Mouse (Mus musculus) T-cell, adult 2 months (primary cell): ENCODE results near the gene Msrb3.

Experiments
- DNase-seq: peaks from one replicate; pipeline ENCODE4 v3.0.0; 2022; ENCODE audit warnings: low spot score

The Msrb3 gene

GRCm38 (mm10) chr10:120898785-120899762 is at the start of gene Msrb3:
Gene Msrb3 (minus strand): TSS chr10:120899101.
- no peak for DNase-seq

GRCm38 (mm10) chr10:120948461-120948860 is 49.6 kb upstream of the Msrb3 start:
- DNase-seq = no peak

GRCm38 (mm10) chr10:120947842-120948241 is 48.9 kb upstream of the Msrb3 start:
- DNase-seq = no peak

DNA sequence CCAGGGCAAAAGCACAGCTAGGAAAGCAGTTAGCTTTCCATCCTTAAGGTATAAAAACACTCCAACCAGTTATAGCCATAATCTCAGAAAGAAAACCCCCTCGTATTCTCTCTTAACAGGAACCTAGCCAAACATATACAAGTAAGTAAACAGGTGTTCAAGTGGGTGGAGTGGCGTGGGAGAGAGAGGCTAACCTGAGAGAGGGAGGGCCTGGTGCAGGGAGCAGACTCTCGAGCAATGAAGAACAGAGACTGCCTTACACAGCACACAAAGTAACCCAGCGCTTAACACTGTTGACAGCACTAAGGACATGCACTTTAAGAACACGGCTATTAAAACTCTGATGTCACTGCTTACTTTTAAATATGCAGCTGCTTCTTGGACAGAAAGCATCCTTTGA is 47.9 kb upstream of the Msrb3 start:
- no peak for DNase-seq

GRCm38 (mm10) chr10:120938904-120939208 is 40.0 kb upstream of the Msrb3 start:
- no peak for DNase-seq

DNA sequence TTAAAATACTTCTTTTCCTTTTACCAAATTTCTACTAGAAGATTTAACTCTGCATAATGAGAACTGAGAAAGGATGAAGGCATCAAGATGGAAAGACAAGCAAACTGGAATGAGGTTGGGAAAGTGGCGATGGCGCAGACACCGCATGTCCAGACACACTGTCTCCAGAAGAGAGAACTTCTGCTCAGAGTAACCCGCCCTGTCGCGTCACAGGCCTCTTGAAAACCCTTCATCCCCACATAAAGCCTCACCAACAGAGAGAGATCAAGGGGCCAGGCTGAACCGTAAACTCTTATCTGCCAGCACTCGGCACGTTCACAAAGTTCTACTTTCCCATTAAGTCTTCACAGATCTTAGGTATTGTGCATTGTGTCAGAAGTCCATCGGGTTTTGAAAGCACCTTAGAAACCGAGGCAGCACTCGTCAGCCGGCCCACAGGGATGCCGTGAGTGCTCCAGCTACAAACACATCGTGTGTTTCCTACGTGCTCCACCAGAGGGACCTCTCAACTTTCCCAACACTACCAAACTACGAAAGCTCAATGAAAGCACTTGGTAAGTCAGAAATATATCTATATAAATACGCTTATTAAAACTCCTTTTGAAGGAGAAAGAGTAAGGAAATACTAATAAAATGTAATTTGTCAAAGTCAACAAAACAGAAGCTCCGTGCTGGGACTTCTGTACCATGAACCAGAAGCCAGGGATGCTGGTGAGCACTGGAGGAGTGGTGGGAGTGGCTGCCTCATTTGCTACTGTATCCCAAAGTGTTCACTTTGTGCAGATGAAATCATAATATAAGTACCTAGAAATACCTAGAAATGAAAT is 39.4 kb upstream of the Msrb3 start:
- DNase-seq = peak; percentile 15

GRCm38 (mm10) chr10:120929536-120929935 is 30.6 kb upstream of the Msrb3 start:
- DNase-seq = no peak

DNA sequence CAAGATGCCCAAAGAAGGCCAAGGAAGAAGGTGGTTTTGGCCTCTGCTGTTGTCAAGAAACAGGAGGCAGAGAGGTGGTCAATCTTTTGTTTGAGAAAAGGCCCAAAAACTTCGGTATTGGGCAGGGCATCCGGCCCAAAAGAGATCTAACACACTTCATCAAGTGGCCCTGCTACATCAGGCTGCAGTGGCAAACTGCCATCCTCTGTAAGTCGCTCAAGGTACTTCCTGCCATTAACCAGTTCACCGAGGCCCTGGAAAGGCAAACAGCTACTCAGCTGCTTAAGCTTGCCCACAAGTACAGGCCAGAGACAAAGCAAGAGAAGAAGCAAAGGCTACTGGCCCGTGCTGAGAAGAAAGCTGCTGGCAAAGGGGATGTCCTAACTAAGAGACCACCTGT is 29.3 kb upstream of the Msrb3 start:
- no peak for DNase-seq

DNA sequence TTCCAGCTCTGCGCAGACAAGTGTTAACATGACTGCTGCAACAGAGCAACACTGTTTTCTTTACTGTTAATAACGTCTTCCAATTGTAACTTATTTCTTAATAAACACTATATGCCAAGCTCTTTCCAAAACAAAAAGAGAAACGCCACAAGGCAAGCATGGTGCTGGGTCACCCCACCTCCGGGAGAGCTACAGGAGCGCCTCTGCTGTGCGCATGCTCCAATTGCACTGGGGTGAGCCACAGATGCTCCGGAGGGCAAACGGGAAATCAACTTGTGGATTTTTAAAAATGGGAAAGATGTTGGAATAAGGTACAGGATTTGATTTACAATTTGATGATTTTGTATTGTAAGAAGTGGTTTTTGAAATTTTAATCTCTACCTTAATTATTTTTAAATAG is 27.3 kb upstream of the Msrb3 start:
- no peak for DNase-seq

DNA sequence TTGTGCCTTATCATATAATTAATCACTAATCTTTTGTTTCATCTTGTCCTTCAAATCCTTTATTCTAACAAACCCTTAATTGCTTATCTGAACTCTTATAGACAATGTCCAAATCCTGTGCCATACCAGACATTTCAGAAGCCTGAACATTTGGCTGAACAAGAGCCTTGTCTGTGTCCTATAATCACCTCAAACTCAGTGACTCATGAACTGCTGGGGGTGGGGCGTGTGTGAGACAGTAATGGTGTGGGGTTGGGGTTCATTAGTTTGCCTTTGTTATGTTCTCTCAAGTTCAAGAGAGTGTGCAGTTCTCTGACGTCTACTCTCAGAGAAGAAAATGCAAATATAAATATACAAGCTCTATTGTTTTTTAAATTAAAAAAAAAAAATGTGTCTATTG is 22.6 kb upstream of the Msrb3 start:
- no peak for DNase-seq

GRCm38 (mm10) chr10:120920604-120921003 is 21.7 kb upstream of the Msrb3 start:
- no peak for DNase-seq

GRCm38 (mm10) chr10:120916250-120916649 is 17.3 kb upstream of the Msrb3 start:
- no peak for DNase-seq

DNA sequence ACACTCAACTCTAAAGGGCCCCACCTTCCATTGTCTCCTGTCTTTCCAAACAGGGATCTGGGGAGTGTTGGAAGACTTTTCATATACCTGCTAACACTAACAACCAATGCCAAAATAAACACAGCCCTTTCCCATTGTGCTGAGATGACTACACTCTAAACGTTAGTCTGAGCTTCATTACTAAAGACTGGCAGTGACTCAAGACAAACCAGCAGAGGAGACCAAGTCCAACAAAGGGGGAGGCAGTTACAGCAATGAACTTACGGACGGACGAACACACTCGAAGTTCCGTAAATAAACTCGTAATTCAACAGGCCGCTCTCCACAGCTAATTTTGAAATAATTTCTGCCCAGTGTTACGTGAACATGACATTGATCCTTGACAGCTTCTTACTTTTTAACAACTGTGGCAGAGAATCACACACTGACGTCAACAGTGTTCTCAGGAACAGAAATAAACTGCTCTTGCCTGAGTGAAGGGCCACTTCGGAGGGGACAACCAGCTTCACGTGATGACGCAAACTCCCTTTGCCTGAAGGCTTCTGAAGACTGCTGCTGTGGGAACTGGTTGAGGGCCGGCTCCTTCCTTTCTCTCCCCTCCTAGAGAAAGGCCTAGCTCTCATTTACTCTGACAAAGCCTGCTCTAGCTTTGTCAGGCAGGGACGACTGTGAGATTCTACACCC is 16.2 kb upstream of the Msrb3 start:
- DNase-seq = no peak

GRCm38 (mm10) chr10:120914286-120914685 is 15.4 kb upstream of the Msrb3 start:
- DNase-seq = no peak

- DNase-seq = no peak
Measured at GRCm38 (mm10) chr10:120913796-120914195, 14.9 kb upstream of the Msrb3 start.

DNA sequence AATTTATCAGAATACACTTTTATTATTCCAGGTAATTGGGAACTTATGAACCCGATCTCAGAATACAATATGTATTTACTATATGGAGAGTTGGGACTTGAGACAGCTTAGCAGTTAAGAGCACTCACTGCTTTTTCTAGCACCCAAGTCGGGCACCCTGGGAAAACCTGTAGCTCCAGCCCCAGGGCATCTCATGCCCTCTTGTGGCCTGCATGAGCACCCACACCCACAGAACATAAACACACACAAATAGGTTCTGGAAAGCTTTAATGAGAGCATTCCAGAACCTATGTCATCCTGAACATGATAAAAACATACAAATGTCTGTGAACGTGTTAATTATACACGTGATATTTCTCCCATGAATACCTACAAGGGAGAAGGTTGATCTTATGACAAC is 13.1 kb upstream of the Msrb3 start:
- DNase-seq = no peak

DNA sequence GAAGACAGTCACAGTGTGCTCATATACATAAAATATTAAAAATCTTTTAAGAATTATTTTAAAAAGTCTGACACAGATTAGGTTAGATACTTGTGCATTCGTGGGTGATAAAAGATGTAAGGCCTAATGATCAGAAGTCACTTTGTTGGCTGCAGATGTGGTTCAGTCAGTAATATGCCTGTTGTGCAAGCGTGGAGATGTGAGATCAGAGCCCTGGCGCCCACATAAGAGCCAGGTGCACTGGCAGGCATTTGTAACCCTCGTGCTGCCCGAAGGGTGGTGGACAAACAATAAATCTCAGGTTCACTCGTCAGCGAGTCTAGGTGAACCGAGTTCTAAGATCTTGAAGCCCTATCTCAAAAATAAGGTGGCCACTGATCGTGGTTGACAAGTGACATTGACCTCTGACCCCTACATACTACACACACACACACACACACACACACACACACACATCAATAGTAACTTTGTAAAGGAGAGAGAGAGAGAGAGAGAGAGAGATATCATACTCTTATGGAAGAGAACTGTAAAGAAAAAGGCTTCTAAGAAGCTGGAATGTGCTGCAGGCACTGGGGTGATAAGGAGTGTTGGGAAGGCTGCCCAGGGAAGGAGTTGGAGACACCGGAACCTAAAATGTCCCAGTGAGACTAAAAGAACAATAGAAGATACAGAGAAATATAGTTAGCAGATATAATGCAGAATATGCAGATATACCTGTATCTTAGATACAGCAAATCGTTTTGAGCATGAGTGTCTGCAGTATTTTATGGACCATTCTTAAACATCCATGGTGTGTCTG is 10.1 kb upstream of the Msrb3 start:
- no peak for DNase-seq

GRCm38 (mm10) chr10:120904676-120905075 is 5.8 kb upstream of the Msrb3 start:
- no peak for DNase-seq

GRCm38 (mm10) chr10:120903843-120904468 is 5.1 kb upstream of the Msrb3 start:
- no peak for DNase-seq

GRCm38 (mm10) chr10:120901746-120902145 is 2.8 kb upstream of the Msrb3 start:
- DNase-seq = no peak

- no peak for DNase-seq
Measured at GRCm38 (mm10) chr10:120900096-120900495, 1.2 kb upstream of the Msrb3 start.
